Mouse (Mus musculus) liver, postnatal 0 days (tissue): ENCODE data around the gene Hemk1.

ENCODE experiments used
- CTCF ChIP-seq: sonication (generic); IDR thresholded peaks from 2 replicates; pipeline ENCODE4 v1.5.1; 2016; ENCODE audit warnings: antibody characterized with exemption, low read depth
- EP300 ChIP-seq: IDR thresholded peaks from 2 replicates; pipeline ENCODE4 v1.6.1; 2016; ENCODE audit warnings: antibody characterized with exemption, low read depth, mild to moderate bottlenecking

GRCm38 (mm10) chr9:107344027-107344426 lies 5.9 kb upstream of the Hemk1 start:
- TF ChIP-seq CTCF (no peak), EP300 (no peak)
